Mouse (Mus musculus) spleen, postnatal 14 days (tissue): Measurements from ENCODE around the gene Rag1.

Experiments
- DNase-seq, 2 experiments: peaks; one replicate each; pipeline ENCODE4 v3.0.0; 2021 to 2022; ENCODE audit warnings: low spot score in 2 of 2

Gene Rag1

DNA sequence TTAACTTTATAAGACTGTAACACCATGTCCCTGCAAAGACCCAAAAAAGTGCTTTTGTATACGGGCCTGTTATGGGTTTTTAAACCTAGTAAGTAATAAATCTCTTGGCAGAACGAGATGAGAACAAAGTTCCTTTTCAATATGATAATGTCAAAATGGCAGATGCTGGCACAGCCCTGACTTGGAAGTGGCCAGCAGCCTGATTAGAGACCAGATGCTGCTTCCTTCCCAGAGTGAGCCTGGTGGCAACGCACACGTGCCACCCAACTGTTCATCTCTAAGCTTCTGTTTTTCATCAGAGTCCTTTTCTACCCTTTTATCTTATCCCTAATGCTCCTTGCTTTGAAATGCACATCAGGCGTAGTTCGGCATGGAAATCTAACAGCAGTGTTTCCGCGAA, 57.9 kb downstream of the Rag1 start:
- no peak for DNase-seq
